Mouse (Mus musculus) MEL (cell line): ENCODE measurements around the gene Morn1. TPM values are rescaled to one million over a fixed set of nuclear protein-coding genes. Genes with fewer than 3 reads are reported as not detected.
A peak's percentile ranks its signal among the peaks of the same experiment; 100 is the strongest.

Experiments
- DNase-seq: peaks from one replicate; pipeline ENCODE4 v3.0.0; 2011; ENCODE audit warnings: low read depth, low spot score
- H3K27ac ChIP-seq: 2 replicates; pipeline ENCODE4 v1.5.1; 2012; ENCODE audit warnings: low read depth, mild to moderate bottlenecking, control low read depth, low read length, moderate library complexity; ENCODE audit not compliant: control insufficient read depth
- H3K27me3 ChIP-seq, 2 experiments: fragments of 150-350 bp in 1 of 2; sonication (generic) in 1 of 2; 2 replicates each; pipeline ENCODE4 v1.6.1; 2012; ENCODE audit warnings: low read length in 2 of 2, mild to moderate bottlenecking in 2 of 2, improper control_type of control experiment in 1 of 2, moderate library complexity in 1 of 2; ENCODE audit not compliant: insufficient read depth in 2 of 2, control insufficient read depth in 1 of 2
- H3K36me3 ChIP-seq, 2 experiments: 2 replicates each; pipeline ENCODE4 v1.6.1; 2012 to 2014; ENCODE audit warnings: low read length in 2 of 2, improper control_type of control experiment in 1 of 2, inconsistent platforms in 1 of 2, mild to moderate bottlenecking in 1 of 2; ENCODE audit not compliant: insufficient read depth in 2 of 2, control insufficient read depth in 1 of 2
- H3K4me1 ChIP-seq, 2 experiments: fragments of 150-350 bp in 1 of 2; sonication (generic) in 1 of 2; 2 replicates each; pipeline ENCODE4 v1.6.1; 2012; ENCODE audit warnings: low read length in 2 of 2, improper control_type of control experiment in 1 of 2, mild to moderate bottlenecking in 1 of 2; ENCODE audit not compliant: insufficient read depth in 2 of 2, control insufficient read depth in 1 of 2
- H3K4me3 ChIP-seq, 2 experiments: fragments of 150-350 bp in 1 of 2; sonication (generic) in 1 of 2; 2 replicates each; pipeline ENCODE4 v1.5.1; 2012; ENCODE audit warnings: low read depth in 2 of 2, low read length in 2 of 2, mild to moderate bottlenecking in 2 of 2, moderate library complexity in 2 of 2, control low read depth in 1 of 2, improper control_type of control experiment in 1 of 2; ENCODE audit not compliant: control insufficient read depth in 1 of 2, insufficient read depth in 1 of 2
- H3K79me2 ChIP-seq: 2 replicates; pipeline ENCODE4 v1.6.1; 2012; ENCODE audit warnings: mild to moderate bottlenecking, low read length, moderate library complexity; ENCODE audit not compliant: control insufficient read depth, poor library complexity, insufficient read depth
- H3K9ac ChIP-seq: 2 replicates; pipeline ENCODE4 v1.6.1; 2012; ENCODE audit warnings: low read depth, mild to moderate bottlenecking, control low read depth, low read length, moderate library complexity; ENCODE audit not compliant: control insufficient read depth, poor library complexity, severe bottlenecking
- H3K9me3 ChIP-seq: fragments of 150-350 bp; sonication (generic); replicated peaks from 2 replicates; pipeline ENCODE4 v1.6.1; 2012; ENCODE audit warnings: mild to moderate bottlenecking, low read length, improper control_type of control experiment, moderate library complexity; ENCODE audit not compliant: insufficient read depth
- BHLHE40 ChIP-seq: IDR thresholded peaks from 2 replicates; pipeline ENCODE4 v1.6.1; 2012; ENCODE audit warnings: low read depth, mild to moderate bottlenecking, inconsistent platforms, low read length, improper control_type of control experiment, borderline replicate concordance
- CHD2 ChIP-seq: IDR thresholded peaks from 2 replicates; pipeline ENCODE4 v1.6.1; 2011; ENCODE audit warnings: low read length, improper control_type of control experiment
- CTCF ChIP-seq, 3 experiments: IDR thresholded peaks in 2 of 3; conservative IDR thresholded peaks in 1 of 3; 2 replicates each; pipeline ENCODE4 v1.5.1; 2011 to 2012; ENCODE audit warnings: low read length in 3 of 3, low read depth in 2 of 3, mild to moderate bottlenecking in 2 of 3, improper control_type of control experiment in 1 of 3, inconsistent platforms in 1 of 3, mixed read lengths in 1 of 3, moderate library complexity in 1 of 3; ENCODE audit not compliant: control insufficient read depth in 1 of 3, insufficient read depth in 1 of 3, poor library complexity in 1 of 3, severe bottlenecking in 1 of 3
- GABPA ChIP-seq: IDR thresholded peaks from 2 replicates; pipeline ENCODE4 v1.6.1; 2012; ENCODE audit warnings: low read depth, mild to moderate bottlenecking, inconsistent platforms, low read length, improper control_type of control experiment, moderate library complexity
- GATA1 ChIP-seq: IDR thresholded peaks from 2 replicates; pipeline ENCODE4 v1.6.1; 2011; ENCODE audit warnings: low read depth, low read length, improper control_type of control experiment
- HCFC1 ChIP-seq: IDR thresholded peaks from 2 replicates; pipeline ENCODE4 v1.6.1; 2012; ENCODE audit warnings: low read depth, mild to moderate bottlenecking, inconsistent platforms, low read length, improper control_type of control experiment, moderate library complexity
- KAT2A ChIP-seq: conservative IDR thresholded peaks from 2 replicates; pipeline ENCODE4 v1.6.1; 2012; ENCODE audit warnings: low read depth, low read length, improper control_type of control experiment, inconsistent platforms
- MAX ChIP-seq: IDR thresholded peaks from 2 replicates; pipeline ENCODE4 v1.6.1; 2011; ENCODE audit warnings: low read length, improper control_type of control experiment
- MAZ ChIP-seq: IDR thresholded peaks from 2 replicates; pipeline ENCODE4 v1.6.1; 2012; ENCODE audit warnings: low read depth, mild to moderate bottlenecking, inconsistent platforms, low read length, improper control_type of control experiment
- MXI1 ChIP-seq: IDR thresholded peaks from 2 replicates; pipeline ENCODE4 v1.6.1; 2011; ENCODE audit warnings: mild to moderate bottlenecking, low read depth, low read length, improper control_type of control experiment
- MYB ChIP-seq: IDR thresholded peaks from 2 replicates; pipeline ENCODE4 v1.6.1; 2011; ENCODE audit warnings: mild to moderate bottlenecking, low read depth, low read length, improper control_type of control experiment
- MYC ChIP-seq: IDR thresholded peaks from 2 replicates; pipeline ENCODE4 v1.6.1; 2011; ENCODE audit warnings: low read depth, mild to moderate bottlenecking, low read length, improper control_type of control experiment, moderate library complexity
- NRF1 ChIP-seq: IDR thresholded peaks from 2 replicates; pipeline ENCODE4 v1.6.1; 2014; ENCODE audit warnings: low read depth, mild to moderate bottlenecking, inconsistent platforms, low read length, improper control_type of control experiment, moderate library complexity; ENCODE audit not compliant: poor library complexity, insufficient read depth, severe bottlenecking
- POLR2AphosphoS2 ChIP-seq: IDR thresholded peaks from 2 replicates; pipeline ENCODE4 v1.6.1; 2011; ENCODE audit warnings: low read length, improper control_type of control experiment
- POLR2AphosphoS5 ChIP-seq: IDR thresholded peaks from 2 replicates; pipeline ENCODE4 v1.6.1; 2012; ENCODE audit warnings: low read depth, borderline replicate concordance, mild to moderate bottlenecking, inconsistent platforms, low read length, moderate library complexity, mixed read lengths
- RCOR1 ChIP-seq: IDR thresholded peaks from 2 replicates; pipeline ENCODE4 v1.6.1; 2012; ENCODE audit warnings: low read depth, mild to moderate bottlenecking, inconsistent platforms, low read length, improper control_type of control experiment
- SMC3 ChIP-seq: IDR thresholded peaks from 2 replicates; pipeline ENCODE4 v1.6.1; 2011; ENCODE audit warnings: low read depth, low read length, improper control_type of control experiment
- TAL1 ChIP-seq: IDR thresholded peaks from 2 replicates; pipeline ENCODE4 v1.6.1; 2012; ENCODE audit warnings: mild to moderate bottlenecking, inconsistent platforms, low read length, moderate library complexity, mixed read lengths
- UBTF ChIP-seq: IDR thresholded peaks from 2 replicates; pipeline ENCODE4 v1.6.1; 2012; ENCODE audit warnings: low read depth, mild to moderate bottlenecking, inconsistent platforms, low read length, improper control_type of control experiment, moderate library complexity, borderline replicate concordance; ENCODE audit not compliant: insufficient read depth
- USF1 ChIP-seq: IDR thresholded peaks from 2 replicates; pipeline ENCODE4 v1.6.1; 2014; ENCODE audit warnings: low read depth, mild to moderate bottlenecking, inconsistent platforms, low read length, improper control_type of control experiment, moderate library complexity
- ZKSCAN1 ChIP-seq: IDR thresholded peaks from 2 replicates; pipeline ENCODE4 v1.6.1; 2012; ENCODE audit warnings: low read depth, mild to moderate bottlenecking, inconsistent platforms, low read length, improper control_type of control experiment, moderate library complexity
- ZMIZ1 ChIP-seq: IDR thresholded peaks from 2 replicates; pipeline ENCODE4 v1.6.1; 2012; ENCODE audit warnings: low read depth, mild to moderate bottlenecking, inconsistent platforms, low read length, improper control_type of control experiment, moderate library complexity
- ZNF384 ChIP-seq: IDR thresholded peaks from 2 replicates; pipeline ENCODE4 v1.6.1; 2012; ENCODE audit warnings: low read depth, mild to moderate bottlenecking, inconsistent platforms, low read length, improper control_type of control experiment
- polyA plus RNA-seq, 2 experiments: library from polyadenylated mRNA; stranded (reverse) in 1 of 2; unstranded in 1 of 2; fragments of >175 nt in 1 of 2; fragments of >200 nt in 1 of 2; gene quantifications; 2 replicates each; pipeline versions ENCODE4 v1.2.1 to v1.2.4; 2012; ENCODE audit warnings: low replicate concordance in 2 of 2, low read depth in 1 of 2; ENCODE audit not compliant: insufficient read length in 2 of 2, insufficient read depth in 1 of 2, missing spikeins in 1 of 2
- total RNA-seq: library from RNA; depleted of rRNA; stranded (reverse); fragments of 300-350 nt; gene quantifications from 2 replicates; pipeline ENCODE4 v1.2.3, GENCODE M21; 2012

The Morn1 gene
- total and polyA plus RNA-seq, 3 experiments = 4.1 to 4.4 TPM; not detected in 1

DNA sequence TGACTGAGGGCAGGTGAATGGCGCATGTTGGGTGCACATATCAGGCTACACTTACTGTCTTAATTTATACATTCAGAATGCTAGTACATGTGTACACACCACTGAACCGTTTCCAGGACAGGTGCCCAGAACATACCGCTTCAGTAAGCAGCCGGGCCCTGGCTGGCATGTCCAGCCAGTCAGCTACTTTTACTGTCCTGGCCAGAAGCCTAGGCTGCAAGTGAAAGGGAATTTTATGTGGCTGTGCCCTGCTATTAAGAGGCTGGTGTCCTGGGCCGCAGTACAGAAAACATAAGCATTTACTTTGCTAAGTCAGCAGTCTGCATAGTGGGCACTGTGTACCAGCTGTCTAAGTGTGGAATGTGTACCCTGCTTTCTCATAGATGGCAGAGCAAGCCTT is 15.5 kb upstream of the Morn1 start:
- Histone ChIP-seq H3K36me3 (peaks cover 7 to 8% of the 10 kb centered on the region in 2 experiments), H3K27me3 (no peaks in the 10 kb centered on the region), H3K4me1 (peaks cover 0 to 8% of the 10 kb centered on the region in 2 experiments; a peak in 1 of 4 replicates), H3K9ac (no peak overlapping the region), H3K9me3 (no peaks in the 10 kb centered on the region), H3K79me2 (peaks cover 9% of the 10 kb centered on the region), H3K4me3 (no peak overlapping the region), H3K27ac (no peak overlapping the region)
- no peak for TF ChIP-seq GATA1
- TF ChIP-seq POLR2AphosphoS5 = 0 out of 2 replicates have a peak, but pooled peaks have one; percentile 1
- DNase-seq = no peak

DNA sequence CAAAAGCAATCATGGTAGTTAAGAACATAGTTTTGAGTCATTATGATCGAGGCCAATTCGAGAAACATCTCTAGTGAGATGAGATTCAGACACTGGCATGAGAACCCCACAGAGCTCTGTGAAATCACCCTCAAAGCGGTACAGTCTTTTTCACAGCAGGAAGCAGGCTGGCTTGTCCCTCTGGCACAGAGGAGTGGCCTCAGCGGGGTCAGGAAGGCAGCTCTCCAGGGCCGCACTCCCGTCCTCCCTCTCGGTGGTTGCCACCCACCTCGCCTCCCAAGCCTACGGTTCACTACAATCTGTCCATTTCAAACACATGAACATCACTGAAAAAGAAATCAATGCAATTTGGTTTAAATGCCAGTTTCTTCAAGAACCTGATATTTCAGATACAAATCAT is 12.0 kb upstream of the Morn1 start:
- no peaks in the 10 kb centered on the region for H3K27me3 ChIP-seq
- no peak overlapping the region for H3K4me3 ChIP-seq
- H3K9me3 ChIP-seq = no peaks in the 10 kb centered on the region
- DNase-seq = no peak
- TF ChIP-seq CTCF (IDR thresholded peaks at IDR 0.05 in 2 of 3, conservative IDR thresholded peaks at IDR 0.05 in 1 of 3; ENCODE audit: control insufficient read depth in 1 of 3, insufficient read depth in 1 of 3, low read depth in 2 of 3, low read length in 3 of 3, poor library complexity in 1 of 3, severe bottlenecking in 1 of 3) (no peak), KAT2A (no peak), BHLHE40 (no peak), ZNF384 (no peak), POLR2AphosphoS2 (no peak), SMC3 (no peak), MYB (no peak), POLR2AphosphoS5 (no peak), GABPA (no peak), ZMIZ1 (no peak), ZKSCAN1 (no peak), NRF1 (no peak), MAZ (no peak), TAL1 (no peak), RCOR1 (no peak)
- H3K4me1 ChIP-seq = no peaks in the 10 kb centered on the region
- no peak overlapping the region for H3K9ac ChIP-seq
- H3K27ac ChIP-seq = no peak overlapping the region
- H3K36me3 ChIP-seq = peaks cover 2 to 23% of the 10 kb centered on the region in 2 experiments; a peak in 2 of 4 replicates
- peaks cover 3% of the 10 kb centered on the region; the same call in 1 of the 2 replicates for H3K79me2 ChIP-seq

DNA sequence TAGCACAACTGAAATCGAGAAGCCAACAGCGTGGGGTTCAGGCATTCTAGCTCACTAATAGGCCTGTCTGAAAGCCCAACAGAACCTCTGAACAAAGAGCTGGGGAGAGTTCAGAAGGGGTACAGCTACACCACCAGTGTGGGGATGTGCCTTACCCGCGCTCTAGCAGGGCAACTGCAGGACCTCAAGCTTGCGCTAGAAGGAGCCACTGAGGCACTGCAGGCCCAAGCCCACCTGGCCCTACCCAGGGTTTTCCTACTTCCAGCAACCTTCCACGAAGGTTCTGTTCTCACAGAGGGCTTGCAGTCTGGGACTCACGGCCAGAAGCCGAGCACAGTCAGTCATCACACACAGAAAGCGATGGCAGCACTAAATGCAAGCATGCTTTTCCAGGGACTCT is 11.2 kb upstream of the Morn1 start:
- Histone ChIP-seq H3K4me3 (no peak overlapping the region), H3K4me1 (no peaks in the 10 kb centered on the region), H3K36me3 (peaks cover 0 to 24% of the 10 kb centered on the region in 2 experiments; a peak in 2 of 4 replicates), H3K79me2 (peaks cover 3% of the 10 kb centered on the region; the same call in 1 of the 2 replicates), H3K9me3 (no peaks in the 10 kb centered on the region), H3K27ac (no peak overlapping the region), H3K9ac (no peak overlapping the region), H3K27me3 (no peaks in the 10 kb centered on the region)
- no peak for DNase-seq
- TF ChIP-seq CHD2 (no peak), GATA1 (no peak), UBTF (no peak), USF1 (no peak), MAZ (no peak), TAL1 (no peak), MAX (no peak), KAT2A (no peak), CTCF (IDR thresholded peaks at IDR 0.05 in 2 of 3, conservative IDR thresholded peaks at IDR 0.05 in 1 of 3; ENCODE audit: control insufficient read depth in 1 of 3, insufficient read depth in 1 of 3, low read depth in 2 of 3, low read length in 3 of 3, poor library complexity in 1 of 3, severe bottlenecking in 1 of 3) (no peak; a peak in 1 of 6 replicates), MYC (no peak), HCFC1 (no peak), MYB (no peak), MXI1 (no peak)
